Mouse (Mus musculus) hindbrain, embryonic 16.5 days (tissue): ENCODE results near the gene Cdc26. TPM values are rescaled to one million over a fixed set of nuclear protein-coding genes. Genes with fewer than 3 reads are reported as not detected.
A peak's percentile ranks its signal among the peaks of the same experiment; 100 is the strongest.

Source experiments
- ATAC-seq: fragments of 200-750 bp; cut with Nextera tagmentation; 2 replicates; pipeline ENCODE4 v1.8.0; 2017; ENCODE audit warnings: moderate TSS enrichment, moderate library complexity
- H3K27ac ChIP-seq: fragments of 300-500 bp; sonication (generic); 2 replicates; pipeline ENCODE4 v1.5.1; 2014; ENCODE audit warnings: low read depth, mild to moderate bottlenecking, control low read depth, low read length, moderate library complexity
- H3K27me3 ChIP-seq: fragments of 300-500 bp; sonication (generic); replicated peaks from 2 replicates; pipeline ENCODE4 v1.6.1; 2014; ENCODE audit warnings: low read length; ENCODE audit not compliant: control insufficient read depth, insufficient read depth
- H3K36me3 ChIP-seq: fragments of 300-500 bp; sonication (generic); 2 replicates; pipeline ENCODE4 v1.6.1; 2014; ENCODE audit warnings: mild to moderate bottlenecking, low read length, moderate library complexity, mixed read lengths; ENCODE audit not compliant: control insufficient read depth, insufficient read depth
- H3K4me1 ChIP-seq: fragments of 300-500 bp; sonication (generic); 2 replicates; pipeline ENCODE4 v1.6.1; 2014; ENCODE audit warnings: low read depth, low read length; ENCODE audit not compliant: control insufficient read depth, insufficient read depth
- H3K4me2 ChIP-seq: fragments of 300-500 bp; sonication (generic); 2 replicates; pipeline ENCODE4 v1.6.1; 2014; ENCODE audit warnings: mild to moderate bottlenecking, low read length, control low read depth, moderate library complexity
- H3K4me3 ChIP-seq: fragments of 300-500 bp; sonication (generic); 2 replicates; pipeline ENCODE4 v1.5.1; 2014; ENCODE audit warnings: mild to moderate bottlenecking, low read length, control low read depth, moderate library complexity
- H3K9ac ChIP-seq: fragments of 300-500 bp; sonication (generic); 2 replicates; pipeline ENCODE4 v1.6.1; 2014; ENCODE audit warnings: low read depth, mild to moderate bottlenecking, control low read depth, low read length, moderate library complexity
- H3K9me3 ChIP-seq: fragments of 300-500 bp; sonication (generic); 2 replicates; pipeline ENCODE4 v1.6.1; 2014; ENCODE audit warnings: mild to moderate bottlenecking, low read length, moderate library complexity; ENCODE audit not compliant: control insufficient read depth
- WGBS: fragments of 180-500 bp; shearing (Covaris S2); extraction: QIAGEN DNeasy Blood & Tissue Kit; methylation state at CpG from one replicate; pipeline ENCODE4 v1.1.7; 2014; 5-methylcytosine and 5-hydroxymethylcytosine counted together
- polyA plus RNA-seq: library from polyadenylated mRNA; unstranded; fragments of >200 nt; fragmentation: Nextera tagmentation; extraction: Ambion mirVana; gene quantifications from 2 replicates; pipeline ENCODE4 v1.2.1, GENCODE M21; 2015

The Cdc26 gene
- polyA plus RNA-seq, 1 experiment from 2014 or later: 71.0 TPM

GRCm38 (mm10) chr4:62372818-62373520 lies 35.5 kb downstream of the Cdc26 start:
- no peak for ATAC-seq
- 86% methylated on average over 9 of the region's 9 CpGs for WGBS

DNA sequence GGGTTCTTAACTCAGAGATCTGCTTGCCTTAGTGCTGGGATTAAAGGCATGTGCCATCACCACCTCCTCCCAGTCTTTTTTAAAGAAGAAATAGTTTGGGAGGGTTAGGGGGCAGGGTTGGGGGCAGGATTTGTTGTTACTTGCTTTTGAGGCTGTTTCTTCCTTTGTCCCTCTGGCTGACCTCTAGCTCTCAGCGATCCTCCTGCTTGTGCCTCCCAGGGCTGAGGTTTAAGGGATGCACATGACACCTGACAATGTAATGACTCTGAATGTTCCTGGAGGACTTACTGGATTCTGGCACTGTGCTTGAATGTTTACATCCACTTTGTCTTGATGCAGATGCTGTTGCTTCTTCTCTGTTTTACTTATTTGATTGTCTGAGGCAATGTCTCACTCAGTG lies 36.0 kb downstream of the Cdc26 start:
- ATAC-seq: no peak
- H3K9me3 ChIP-seq: no peaks in the 10 kb centered on the region
- no peak overlapping the region for H3K4me2 ChIP-seq
- WGBS: 33% methylated on average over 1 of the region's 1 CpGs
- H3K36me3 ChIP-seq: no peaks in the 10 kb centered on the region
- no peak overlapping the region for H3K9ac ChIP-seq
- no peak overlapping the region for H3K27ac ChIP-seq
- no peaks in the 10 kb centered on the region for H3K4me1 ChIP-seq
- no peaks in the 10 kb centered on the region for H3K27me3 ChIP-seq
- no peak overlapping the region for H3K4me3 ChIP-seq

More at GRCm38 (mm10) chr4:62372818-62373520, 35.5 kb downstream of the Cdc26 start:
- Histone ChIP-seq H3K9ac (no peak overlapping the region), H3K36me3 (no peaks in the 10 kb centered on the region), H3K4me3 (no peak overlapping the region), H3K4me2 (no peak overlapping the region), H3K4me1 (no peaks in the 10 kb centered on the region), H3K27me3 (no peaks in the 10 kb centered on the region), H3K27ac (no peak overlapping the region), H3K9me3 (no peaks in the 10 kb centered on the region)

- Histone ChIP-seq H3K36me3 (no peaks in the 10 kb centered on the region), H3K9me3 (no peaks in the 10 kb centered on the region), H3K27me3 (no peaks in the 10 kb centered on the region), H3K4me2 (no peak overlapping the region), H3K4me1 (no peaks in the 10 kb centered on the region), H3K4me3 (no peak overlapping the region), H3K9ac (no peak overlapping the region), H3K27ac (no peak overlapping the region)
- 81% methylated on average over 3 of the region's 3 CpGs for WGBS
- no peak for ATAC-seq
Observed at GRCm38 (mm10) chr4:62369091-62369490, 39.4 kb downstream of the Cdc26 start.

DNA sequence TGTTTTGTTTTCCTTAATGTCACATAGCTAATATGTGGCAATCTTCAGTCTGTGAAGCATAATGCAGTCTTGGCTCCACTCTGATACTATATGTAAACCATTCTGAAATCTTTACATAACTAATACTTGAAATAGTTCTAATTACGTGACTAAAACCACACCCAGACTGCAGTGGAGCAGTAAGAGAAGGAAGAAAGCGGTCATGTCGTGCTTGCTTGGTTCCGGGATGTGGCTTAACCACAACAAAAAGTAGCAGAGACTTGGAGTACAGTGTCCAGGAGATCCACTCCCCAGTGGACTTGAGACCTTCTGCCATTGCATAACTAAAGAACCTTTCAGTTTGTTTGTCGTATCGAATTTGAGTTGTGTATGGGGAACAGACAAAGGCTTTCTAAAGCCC lies 40.9 kb downstream of the Cdc26 start:
- Histone ChIP-seq H3K27ac (no peak overlapping the region), H3K9ac (no peak overlapping the region), H3K9me3 (no peaks in the 10 kb centered on the region), H3K27me3 (no peaks in the 10 kb centered on the region), H3K4me1 (no peaks in the 10 kb centered on the region), H3K4me3 (no peak overlapping the region), H3K36me3 (no peaks in the 10 kb centered on the region), H3K4me2 (no peak overlapping the region)
- 92% methylated on average over 6 of the region's 6 CpGs for WGBS
- ATAC-seq: no peak

GRCm38 (mm10) chr4:62366291-62366690 lies 42.2 kb downstream of the Cdc26 start:
- ATAC-seq: no peak
- H3K27ac ChIP-seq: no peak overlapping the region
- H3K4me3 ChIP-seq: no peak overlapping the region
- H3K9ac ChIP-seq: no peak overlapping the region
- no peaks in the 10 kb centered on the region for H3K9me3 ChIP-seq
- no peak overlapping the region for H3K4me2 ChIP-seq
- H3K36me3 ChIP-seq: no peaks in the 10 kb centered on the region
- WGBS: 90% methylated on average over 4 of the region's 4 CpGs
- no peaks in the 10 kb centered on the region for H3K27me3 ChIP-seq
- H3K4me1 ChIP-seq: peaks cover 8% of the 10 kb centered on the region

DNA sequence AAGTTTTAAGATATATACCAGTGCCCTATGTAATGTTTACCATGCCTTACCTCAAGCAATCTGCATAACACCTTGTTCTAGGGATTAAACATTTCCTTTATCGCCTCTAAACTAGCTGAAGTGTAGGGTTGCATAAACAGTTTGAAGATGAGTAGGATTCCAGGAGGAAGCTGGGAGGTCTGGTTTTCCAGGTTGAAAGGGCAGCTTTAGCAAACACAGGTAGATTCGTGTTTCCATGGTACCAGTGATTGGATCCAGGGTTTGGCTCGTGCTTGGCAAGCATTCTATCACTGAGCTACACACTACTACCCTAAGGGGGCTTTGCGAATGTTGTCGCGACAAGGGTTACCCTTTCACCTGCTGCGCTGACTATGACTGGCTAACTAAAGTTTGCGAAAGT lies 44.1 kb downstream of the Cdc26 start:
- H3K4me1 ChIP-seq: peaks cover 13% of the 10 kb centered on the region
- no peak overlapping the region for H3K27ac ChIP-seq
- H3K9me3 ChIP-seq: no peaks in the 10 kb centered on the region
- H3K4me2 ChIP-seq: no peak overlapping the region
- WGBS: 93% methylated on average over 8 of the region's 8 CpGs
- no peak for ATAC-seq
- H3K9ac ChIP-seq: no peak overlapping the region
- no peak overlapping the region for H3K4me3 ChIP-seq
- no peaks in the 10 kb centered on the region for H3K36me3 ChIP-seq
- no peaks in the 10 kb centered on the region for H3K27me3 ChIP-seq

DNA sequence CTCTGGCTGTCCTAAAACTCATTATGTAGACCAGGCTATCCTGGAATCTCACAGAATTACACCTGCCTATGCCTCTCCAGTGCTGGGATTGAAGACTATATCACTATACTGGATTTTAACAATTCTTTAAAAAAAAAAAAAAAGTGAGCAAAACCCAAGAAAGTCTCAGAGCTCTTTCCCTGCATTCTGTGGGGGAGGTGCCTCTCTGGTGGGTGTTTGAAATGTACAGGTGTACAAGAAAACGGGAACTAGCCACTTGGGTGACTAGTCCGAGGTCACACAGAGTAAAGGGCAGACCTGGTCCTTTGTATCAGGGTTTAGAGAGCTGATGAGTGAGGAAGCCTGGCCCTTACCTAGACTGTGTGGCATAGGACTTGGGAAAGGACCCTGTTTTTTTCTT lies 46.0 kb downstream of the Cdc26 start:
- no peaks in the 10 kb centered on the region for H3K9me3 ChIP-seq
- H3K27ac ChIP-seq: no peak overlapping the region
- no peak overlapping the region for H3K4me2 ChIP-seq
- H3K4me3 ChIP-seq: no peak overlapping the region
- no peaks in the 10 kb centered on the region for H3K36me3 ChIP-seq
- H3K27me3 ChIP-seq: no peaks in the 10 kb centered on the region
- peaks cover 18% of the 10 kb centered on the region for H3K4me1 ChIP-seq
- ATAC-seq: no peak
- H3K9ac ChIP-seq: no peak overlapping the region
- 84% methylated on average over 2 of the region's 2 CpGs for WGBS

DNA sequence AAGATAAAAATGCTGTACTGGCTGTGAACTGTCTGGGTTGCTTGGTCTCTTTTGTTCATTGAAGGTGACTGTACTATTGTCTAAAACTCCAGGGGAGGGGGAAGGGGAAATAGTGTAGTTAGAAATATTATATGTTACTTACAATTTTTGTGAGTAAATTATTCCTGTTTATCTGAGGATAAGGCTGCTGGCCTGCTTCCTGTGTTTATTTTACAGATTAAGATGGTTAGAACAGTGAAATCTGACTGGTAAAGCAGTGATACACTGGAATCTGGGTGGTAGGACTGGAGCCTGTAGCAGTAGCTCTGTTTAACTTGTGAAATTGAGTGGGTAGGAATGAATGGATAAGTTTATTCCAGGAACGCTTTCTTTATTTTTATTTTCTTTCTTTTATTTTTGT lies 46.4 kb downstream of the Cdc26 start:
- WGBS: 93% methylated on average over 1 of the region's 1 CpGs
- Histone ChIP-seq H3K4me3 (peak overlapping the region; percentile 73), H3K36me3 (no peaks in the 10 kb centered on the region), H3K4me2 (peak overlapping the region; percentile 81), H3K9me3 (no peaks in the 10 kb centered on the region), H3K27ac (no peak overlapping the region), H3K4me1 (peaks cover 18% of the 10 kb centered on the region), H3K27me3 (no peaks in the 10 kb centered on the region), H3K9ac (no peak overlapping the region)
- no peak for ATAC-seq

GRCm38 (mm10) chr4:62361571-62361970 lies 46.9 kb downstream of the Cdc26 start:
- H3K27me3 ChIP-seq: no peaks in the 10 kb centered on the region
- no peaks in the 10 kb centered on the region for H3K9me3 ChIP-seq
- H3K9ac ChIP-seq: peak overlapping the region; percentile 66
- peaks cover 18% of the 10 kb centered on the region for H3K4me1 ChIP-seq
- peak overlapping the region; percentile 81 for H3K4me2 ChIP-seq
- no peaks in the 10 kb centered on the region for H3K36me3 ChIP-seq
- H3K4me3 ChIP-seq: peak overlapping the region; percentile 73
- 43% methylated on average over 6 of the region's 6 CpGs for WGBS
- H3K27ac ChIP-seq: no peak overlapping the region
- no peak for ATAC-seq
